In the genomic region with DNA sequence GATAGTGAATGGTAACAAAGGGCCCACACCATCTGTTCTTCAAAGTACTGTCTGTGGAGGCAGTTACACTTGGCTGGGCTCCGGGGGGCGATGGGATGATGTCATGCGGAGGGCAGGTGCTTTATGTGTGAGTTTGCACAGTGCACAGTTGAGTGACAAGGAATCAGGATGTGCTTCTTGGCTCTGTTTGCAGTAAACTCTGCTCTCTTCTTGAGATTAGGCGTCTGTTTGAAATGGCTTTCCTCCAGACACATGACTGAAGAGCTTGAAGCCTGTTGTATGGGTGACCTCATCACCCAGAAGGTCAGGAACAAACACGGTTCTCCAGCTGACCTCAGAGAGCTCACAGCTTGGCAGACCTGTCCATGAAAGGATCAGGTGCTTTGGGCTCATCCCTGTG, we compare ENCODE assay signal across 14 mouse cellular contexts. TPM values are rescaled to one million over a fixed set of nuclear protein-coding genes. Genes with fewer than 3 reads are reported as not detected.
DNase-seq lines count a peak whose midpoint lies in the region; ATAC-seq and TF ChIP-seq lines count a peak whose summit lies in the region.
"Had no signal": no experiment of that assay in that cellular context is flagged by ENCODE, and none has a peak within 500 bp of the region (broad histone marks: within the 10 kb centered on the region; RNA-seq: fewer than 3 reads in every experiment).

No protein-coding gene starts in this region.

- no peak overlapping the region for H3K4me3 ChIP-seq in heart, adult 2 months
- no peak overlapping the region for H3K4me3 ChIP-seq in ES-Bruce4 (ENCODE audit: low read depth, low read length)
- no peak overlapping the region for H3K4me3 ChIP-seq in lung, embryonic 14.5 days (ENCODE audit: low read depth, low read length)
- H3K4me3 ChIP-seq: left cerebral cortex, adult 2 months; liver, embryonic 12.5 days had no signal

- DNase-seq in heart, adult 2 months = peak in 1 of 2 experiments; percentile 19
- no peak for DNase-seq in heart, postnatal 36 days
- peak; percentile 20 for DNase-seq in brain, adult 2 months (ENCODE audit: low read depth, low spot score)
- no peak for DNase-seq in lung, embryonic 14.5 days
- DNase-seq in ovary, postnatal 14 days (ENCODE audit: low spot score) = no peak
- no peak for DNase-seq in thymus, postnatal 14 days
- DNase-seq in left cerebral cortex, adult 11 months (ENCODE audit: low spot score) = no peak
- DNase-seq: thymus, postnatal 36 days had no signal

- ATAC-seq in lung, embryonic 14.5 days (ENCODE audit: insufficient read depth) = peak; percentile 35; the same call in 1 of the 2 replicates
- ATAC-seq: hindbrain, postnatal 0 days; liver, embryonic 12.5 days had no signal

- H3K27ac ChIP-seq in heart, adult 2 months = peak overlapping the region; percentile 44
- no peak overlapping the region for H3K27ac ChIP-seq in ES-Bruce4 (ENCODE audit: insufficient read depth, low read length)
- no peak overlapping the region for H3K27ac ChIP-seq in lung, embryonic 14.5 days (ENCODE audit: low read depth)
- H3K27ac ChIP-seq: hindbrain, postnatal 0 days; kidney, postnatal 0 days; left cerebral cortex, adult 2 months; liver, embryonic 12.5 days had no signal

- H3K4me2 ChIP-seq in lung, embryonic 14.5 days = no peak overlapping the region
- H3K4me2 ChIP-seq: liver, embryonic 12.5 days had no signal

- 50% methylated on average over 5 of the region's 5 CpGs for WGBS in heart, adult 2 months
- 59% methylated on average over 5 of the region's 5 CpGs for WGBS in lung, embryonic 14.5 days

- H3K36me3 ChIP-seq in heart, adult 2 months (ENCODE audit: control insufficient read depth, insufficient read depth, low read length) = peaks cover 35% of the 10 kb centered on the region
- H3K36me3 ChIP-seq in ES-Bruce4 (ENCODE audit: control insufficient read depth, insufficient read depth, low read length, poor library complexity, severe bottlenecking) = 0 out of 2 replicates have a peak, but pooled peaks cover 5% of the 10 kb centered on the region
- peaks cover 49% of the 10 kb centered on the region for H3K36me3 ChIP-seq in lung, embryonic 14.5 days (ENCODE audit: insufficient read depth)

- H3K9me3 ChIP-seq in ES-Bruce4 (replicated peaks; ENCODE audit: control insufficient read depth, insufficient read depth, low read length, poor library complexity, severe bottlenecking) = peaks cover 2% of the 10 kb centered on the region; the same call in 1 of the 2 replicates
- no peaks in the 10 kb centered on the region for H3K9me3 ChIP-seq in lung, embryonic 14.5 days (ENCODE audit: low read depth, low read length)
- H3K9me3 ChIP-seq: liver, embryonic 12.5 days had no signal

- intact Hi-C loops in heart, adult 2 months (cut with DNase I) = no loop called here
- intact Hi-C loops in heart, postnatal 36 days (cut with DNase I) = no loop called here

- no peak for TF ChIP-seq EP300 in heart, adult 2 months (IDR thresholded peaks at IDR 0.05; ENCODE audit: insufficient read depth, low read depth, low read length)
- 0 out of 2 replicates have a peak, but pooled peaks have one; percentile 3 for TF ChIP-seq EP300 in ES-Bruce4 (IDR thresholded peaks at IDR 0.05; ENCODE audit: insufficient read depth, low read depth, low read length)

- no peaks in the 10 kb centered on the region for H3K27me3 ChIP-seq in heart, adult 2 months (ENCODE audit: control insufficient read depth, insufficient read depth, low read length)
- no peaks in the 10 kb centered on the region for H3K27me3 ChIP-seq in ES-Bruce4 (ENCODE audit: control insufficient read depth, insufficient read depth, low read length, poor library complexity, severe bottlenecking)
- H3K27me3 ChIP-seq in lung, embryonic 14.5 days (ENCODE audit: insufficient read depth, low read length) = no peaks in the 10 kb centered on the region
- H3K27me3 ChIP-seq: CH12.LX; liver, embryonic 12.5 days had no signal

- no peaks in the 10 kb centered on the region for H3K79me2 ChIP-seq in heart, adult 2 months (replicated peaks; ENCODE audit: control insufficient read depth, insufficient read depth, low read length)

- no peak overlapping the region for H3K9ac ChIP-seq in heart, adult 2 months (ENCODE audit: low read depth, low read length)
- H3K9ac ChIP-seq in ES-Bruce4 (ENCODE audit: low read depth, poor library complexity, severe bottlenecking) = no peak overlapping the region
- no peak overlapping the region for H3K9ac ChIP-seq in lung, embryonic 14.5 days
- H3K9ac ChIP-seq: liver, embryonic 12.5 days had no signal

- no peak for TF ChIP-seq CTCF in heart, adult 2 months (IDR thresholded peaks at IDR 0.05)
- TF ChIP-seq CTCF in ES-Bruce4 (IDR thresholded peaks at IDR 0.05; ENCODE audit: low read depth, low read length) = no peak
- no peak for TF ChIP-seq CTCF in lung, embryonic 14.5 days (IDR thresholded peaks at IDR 0.05; ENCODE audit: low read depth)

- TF ChIP-seq POLR2A in heart, adult 2 months (IDR thresholded peaks at IDR 0.05; ENCODE audit: insufficient read depth, low read depth, low read length) = no peak
- no peak for TF ChIP-seq POLR2A in ES-Bruce4 (IDR thresholded peaks at IDR 0.05; ENCODE audit: insufficient read depth, low read length)

- peaks cover 3% of the 10 kb centered on the region; the same call in 1 of the 2 replicates for H3K4me1 ChIP-seq in heart, adult 2 months (ENCODE audit: control insufficient read depth, insufficient read depth, low read length)
- H3K4me1 ChIP-seq in ES-Bruce4 (ENCODE audit: control insufficient read depth, insufficient read depth, low read length) = no peaks in the 10 kb centered on the region
- H3K4me1 ChIP-seq in lung, embryonic 14.5 days (ENCODE audit: insufficient read depth) = no peaks in the 10 kb centered on the region

RNA-seq across cellular contexts. Expression of a gene that starts 38.0 kb away (rescaled TPM):
- under 1 TPM; 0.32 to 0.47 TPM for total RNA-seq in heart, adult 2 months (2021)
- 0.29 and 0.33 TPM in 2 replicates for polyA plus RNA-seq in heart, adult 2 months (2012; rRNA removed)
- total RNA-seq in heart, postnatal 36 days (2021) = under 1 TPM; 0.33 to 0.44 TPM
- 110 and 113 TPM in 2 replicates for polyA plus RNA-seq in ES-Bruce4 (2011; ENCODE audit: insufficient read depth, insufficient read length, low read depth, missing spikeins)
- 0.74 and 1.4 TPM in 2 replicates for polyA plus RNA-seq in lung, embryonic 14.5 days (2014; fragmentation: Nextera tagmentation; extraction: Ambion mirVana)

Comparison
In these comparisons a context has a peak if more than half of its experiments do, and no peak if none do; other contexts are left out.
1. RNA of a gene that starts 38.0 kb away (polyA plus RNA-seq): 110 to 113 TPM in ES-Bruce4; 0.74 to 1.4 TPM in lung, embryonic 14.5 days and 0.29 to 0.33 TPM in heart, adult 2 months; every median in the first group is over 10 times any median in the second.